Mouse (Mus musculus): ENCODE measurements around the gene Mrvi1. TPM values are rescaled to one million over a fixed set of nuclear protein-coding genes. Genes with fewer than 3 reads are reported as not detected.
A peak's percentile ranks its signal among the peaks of the same experiment; 100 is the strongest.

The Mrvi1 gene
- polyA plus RNA-seq, 1 experiment from 2014 or later: 3.0 TPM

GRCm38 (mm10) chr7:110823995-110824953 is 158.0 kb downstream of the Mrvi1 start:
- WGBS: 86% methylated on average over 8 of the region's 8 CpGs
- H3K4me2 ChIP-seq (ENCODE audit: low read depth, low read length): no peak overlapping the region
- ATAC-seq (ENCODE audit: low read depth) (no peak), DNase-seq (ENCODE audit: low spot score) (no peak)
- peaks cover 20% of the 10 kb centered on the region; the same call in 1 of the 2 replicates for H3K36me3 ChIP-seq (ENCODE audit: control insufficient read depth, insufficient read depth, low read length)
- H3K9me3 ChIP-seq (ENCODE audit: control insufficient read depth, low read length): no peaks in the 10 kb centered on the region
- no peaks in the 10 kb centered on the region for H3K27me3 ChIP-seq (replicated peaks; ENCODE audit: control insufficient read depth, insufficient read depth, low read length)
- no peak overlapping the region for H3K4me3 ChIP-seq (ENCODE audit: low read depth, low read length)
- H3K27ac ChIP-seq (replicated peaks; ENCODE audit: low read depth, low read length): no peak overlapping the region
- no peak overlapping the region for H3K9ac ChIP-seq (ENCODE audit: low read depth, low read length)
- H3K4me1 ChIP-seq (ENCODE audit: control insufficient read depth, insufficient read depth, low read length): peaks cover 13% of the 10 kb centered on the region

- Histone ChIP-seq H3K9ac (ENCODE audit: low read depth, low read length) (no peak overlapping the region), H3K36me3 (ENCODE audit: control insufficient read depth, insufficient read depth, low read length) (peaks cover 20% of the 10 kb centered on the region; the same call in 1 of the 2 replicates), H3K4me1 (ENCODE audit: control insufficient read depth, insufficient read depth, low read length) (peaks cover 13% of the 10 kb centered on the region), H3K4me2 (ENCODE audit: low read depth, low read length) (no peak overlapping the region), H3K27ac (replicated peaks; ENCODE audit: low read depth, low read length) (no peak overlapping the region), H3K4me3 (ENCODE audit: low read depth, low read length) (no peak overlapping the region), H3K9me3 (ENCODE audit: control insufficient read depth, low read length) (no peaks in the 10 kb centered on the region), H3K27me3 (replicated peaks; ENCODE audit: control insufficient read depth, insufficient read depth, low read length) (no peaks in the 10 kb centered on the region)
- WGBS: 64% methylated on average over 4 of the region's 4 CpGs
- peak; percentile 57 for DNase-seq (ENCODE audit: low spot score)
- no peak for ATAC-seq (ENCODE audit: low read depth)
Measured at GRCm38 (mm10) chr7:110823593-110823992, 158.7 kb downstream of the Mrvi1 start.

- Histone ChIP-seq H3K4me3 (ENCODE audit: low read depth, low read length) (no peak overlapping the region), H3K9me3 (ENCODE audit: control insufficient read depth, low read length) (no peaks in the 10 kb centered on the region), H3K36me3 (ENCODE audit: control insufficient read depth, insufficient read depth, low read length) (peaks cover 20% of the 10 kb centered on the region; the same call in 1 of the 2 replicates), H3K9ac (ENCODE audit: low read depth, low read length) (no peak overlapping the region), H3K27ac (replicated peaks; ENCODE audit: low read depth, low read length) (no peak overlapping the region), H3K27me3 (replicated peaks; ENCODE audit: control insufficient read depth, insufficient read depth, low read length) (no peaks in the 10 kb centered on the region), H3K4me2 (ENCODE audit: low read depth, low read length) (no peak overlapping the region), H3K4me1 (ENCODE audit: control insufficient read depth, insufficient read depth, low read length) (peaks cover 13% of the 10 kb centered on the region)
- DNase-seq (ENCODE audit: low spot score) (no peak), ATAC-seq (ENCODE audit: low read depth) (no peak)
- 77% methylated on average over 8 of the region's 8 CpGs for WGBS
Measured at GRCm38 (mm10) chr7:110823076-110823475, 159.2 kb downstream of the Mrvi1 start.

- Histone ChIP-seq H3K4me2 (ENCODE audit: low read depth, low read length) (no peak overlapping the region), H3K36me3 (ENCODE audit: control insufficient read depth, insufficient read depth, low read length) (peaks cover 20% of the 10 kb centered on the region; the same call in 1 of the 2 replicates), H3K9me3 (ENCODE audit: control insufficient read depth, low read length) (no peaks in the 10 kb centered on the region), H3K27me3 (replicated peaks; ENCODE audit: control insufficient read depth, insufficient read depth, low read length) (no peaks in the 10 kb centered on the region), H3K27ac (replicated peaks; ENCODE audit: low read depth, low read length) (peak overlapping the region; percentile 57; the same call in 1 of the 2 replicates), H3K9ac (ENCODE audit: low read depth, low read length) (no peak overlapping the region), H3K4me3 (ENCODE audit: low read depth, low read length) (no peak overlapping the region), H3K4me1 (ENCODE audit: control insufficient read depth, insufficient read depth, low read length) (peaks cover 13% of the 10 kb centered on the region)
- no peak for DNase-seq (ENCODE audit: low spot score)
- 23% methylated on average over 4 of the region's 4 CpGs for WGBS
- peak; percentile 60 for ATAC-seq (ENCODE audit: low read depth)
Measured at GRCm38 (mm10) chr7:110822055-110822454, 160.2 kb downstream of the Mrvi1 start.

- Histone ChIP-seq H3K27me3 (replicated peaks; ENCODE audit: control insufficient read depth, insufficient read depth, low read length) (no peaks in the 10 kb centered on the region), H3K9ac (ENCODE audit: low read depth, low read length) (no peak overlapping the region), H3K9me3 (ENCODE audit: control insufficient read depth, low read length) (no peaks in the 10 kb centered on the region), H3K4me2 (ENCODE audit: low read depth, low read length) (no peak overlapping the region), H3K4me1 (ENCODE audit: control insufficient read depth, insufficient read depth, low read length) (peaks cover 13% of the 10 kb centered on the region), H3K36me3 (ENCODE audit: control insufficient read depth, insufficient read depth, low read length) (peaks cover 20% of the 10 kb centered on the region; the same call in 1 of the 2 replicates), H3K4me3 (ENCODE audit: low read depth, low read length) (no peak overlapping the region), H3K27ac (replicated peaks; ENCODE audit: low read depth, low read length) (peak overlapping the region; percentile 57; the same call in 1 of the 2 replicates)
- DNase-seq (ENCODE audit: low spot score): peak; percentile 91
- peak; percentile 83 for ATAC-seq (ENCODE audit: low read depth)
- 22% methylated on average over 3 of the region's 3 CpGs for WGBS
Measured at GRCm38 (mm10) chr7:110821653-110822052, 160.6 kb downstream of the Mrvi1 start.

GRCm38 (mm10) chr7:110821068-110821467 is 161.2 kb downstream of the Mrvi1 start:
- peak overlapping the region; percentile 42; the same call in 1 of the 2 replicates for H3K27ac ChIP-seq (replicated peaks; ENCODE audit: low read depth, low read length)
- DNase-seq (ENCODE audit: low spot score) (no peak), ATAC-seq (ENCODE audit: low read depth) (0 out of 2 replicates have a peak, but pooled peaks have one; percentile 8)

GRCm38 (mm10) chr7:110818787-110819350 is 163.4 kb downstream of the Mrvi1 start:
- Histone ChIP-seq H3K4me3 (ENCODE audit: low read depth, low read length) (no peak overlapping the region), H3K9ac (ENCODE audit: low read depth, low read length) (no peak overlapping the region), H3K27ac (replicated peaks; ENCODE audit: low read depth, low read length) (no peak overlapping the region), H3K4me2 (ENCODE audit: low read depth, low read length) (no peak overlapping the region), H3K9me3 (ENCODE audit: control insufficient read depth, low read length) (no peaks in the 10 kb centered on the region), H3K36me3 (ENCODE audit: control insufficient read depth, insufficient read depth, low read length) (no peaks in the 10 kb centered on the region; the same call in 1 of the 2 replicates), H3K27me3 (replicated peaks; ENCODE audit: control insufficient read depth, insufficient read depth, low read length) (no peaks in the 10 kb centered on the region), H3K4me1 (ENCODE audit: control insufficient read depth, insufficient read depth, low read length) (peaks cover 13% of the 10 kb centered on the region)
- no peak for DNase-seq (ENCODE audit: low spot score)
- no peak for ATAC-seq (ENCODE audit: low read depth)
- 82% methylated on average over 11 of the region's 11 CpGs for WGBS

More at GRCm38 (mm10) chr7:110821068-110821467, 161.2 kb downstream of the Mrvi1 start:
- Histone ChIP-seq H3K9me3 (ENCODE audit: control insufficient read depth, low read length) (no peaks in the 10 kb centered on the region), H3K36me3 (ENCODE audit: control insufficient read depth, insufficient read depth, low read length) (peaks cover 20% of the 10 kb centered on the region; the same call in 1 of the 2 replicates), H3K9ac (ENCODE audit: low read depth, low read length) (no peak overlapping the region), H3K27me3 (replicated peaks; ENCODE audit: control insufficient read depth, insufficient read depth, low read length) (no peaks in the 10 kb centered on the region), H3K4me3 (ENCODE audit: low read depth, low read length) (no peak overlapping the region), H3K4me2 (ENCODE audit: low read depth, low read length) (no peak overlapping the region), H3K4me1 (ENCODE audit: control insufficient read depth, insufficient read depth, low read length) (peaks cover 13% of the 10 kb centered on the region)
- 52% methylated on average over 5 of the region's 5 CpGs for WGBS

Measured in embryonic facial prominence, embryonic 14.5 days (tissue).